Mouse (Mus musculus) forebrain, embryonic 14.5 days (tissue): Measurements from ENCODE around the gene Arl14. TPM values are rescaled to one million over a fixed set of nuclear protein-coding genes. Genes with fewer than 3 reads are reported as not detected.
A peak's percentile ranks its signal among the peaks of the same experiment; 100 is the strongest.
"Not testable (repeated sequence)": the region's sequence is repeated elsewhere in the genome, so short reads cannot be mapped to it uniquely, and the experiment has no call there.

Experiments
- ATAC-seq: fragments of 200-750 bp; cut with Nextera tagmentation; 2 replicates; pipeline ENCODE4 v1.8.0; 2017; ENCODE audit warnings: mild to moderate bottlenecking, moderate library complexity
- DNase-seq: peaks from one replicate; pipeline ENCODE4 v3.0.0-alpha.2; 2015; ENCODE audit warnings: low spot score
- H3K27ac ChIP-seq: fragments of 300-500 bp; sonication (generic); 2 replicates; pipeline ENCODE4 v1.5.1; 2014; ENCODE audit warnings: low read depth, mild to moderate bottlenecking, control low read depth, low read length, moderate library complexity
- H3K27me3 ChIP-seq: fragments of 300-500 bp; sonication (generic); replicated peaks from 2 replicates; pipeline ENCODE4 v1.6.1; 2014; ENCODE audit warnings: low read length, control low read depth, mixed read lengths; ENCODE audit not compliant: control insufficient read depth, insufficient read depth
- H3K36me3 ChIP-seq: fragments of 300-500 bp; sonication (generic); 2 replicates; pipeline ENCODE4 v1.6.1; 2014; ENCODE audit warnings: low read length, control low read depth; ENCODE audit not compliant: control insufficient read depth, insufficient read depth
- H3K4me1 ChIP-seq: fragments of 300-500 bp; sonication (generic); 2 replicates; pipeline ENCODE4 v1.6.1; 2014; ENCODE audit warnings: antibody characterized with exemption, low read length, control low read depth; ENCODE audit not compliant: control insufficient read depth, insufficient read depth
- H3K4me2 ChIP-seq: fragments of 300-500 bp; sonication (generic); 2 replicates; pipeline ENCODE4 v1.6.1; 2014; ENCODE audit warnings: mild to moderate bottlenecking, control low read depth, low read length
- H3K4me3 ChIP-seq: fragments of 300-500 bp; sonication (generic); 2 replicates; pipeline ENCODE4 v1.5.1; 2014; ENCODE audit warnings: low read depth, low read length, control low read depth
- H3K9ac ChIP-seq: fragments of 300-500 bp; sonication (generic); 2 replicates; pipeline ENCODE4 v1.6.1; 2014; ENCODE audit warnings: mild to moderate bottlenecking, low read length, control low read depth, moderate library complexity
- H3K9me3 ChIP-seq: fragments of 300-500 bp; sonication (generic); replicated peaks from 2 replicates; pipeline ENCODE4 v1.6.1; 2016; ENCODE audit warnings: low read length, control low read depth, mixed read lengths; ENCODE audit not compliant: control insufficient read depth
- WGBS: fragments of 180-500 bp; shearing (Covaris S2); extraction: QIAGEN DNeasy Blood & Tissue Kit; methylation state at CpG from one replicate; pipeline ENCODE4 v1.1.7; 2014; 5-methylcytosine and 5-hydroxymethylcytosine counted together
- polyA plus RNA-seq: library from polyadenylated mRNA; unstranded; fragments of >200 nt; fragmentation: Nextera tagmentation; extraction: Ambion mirVana; gene quantifications from 2 replicates; pipeline ENCODE4 v1.2.1, GENCODE M21; 2014

Gene Arl14
- polyA plus RNA-seq, 1 experiment from 2014 or later = not detected

DNA sequence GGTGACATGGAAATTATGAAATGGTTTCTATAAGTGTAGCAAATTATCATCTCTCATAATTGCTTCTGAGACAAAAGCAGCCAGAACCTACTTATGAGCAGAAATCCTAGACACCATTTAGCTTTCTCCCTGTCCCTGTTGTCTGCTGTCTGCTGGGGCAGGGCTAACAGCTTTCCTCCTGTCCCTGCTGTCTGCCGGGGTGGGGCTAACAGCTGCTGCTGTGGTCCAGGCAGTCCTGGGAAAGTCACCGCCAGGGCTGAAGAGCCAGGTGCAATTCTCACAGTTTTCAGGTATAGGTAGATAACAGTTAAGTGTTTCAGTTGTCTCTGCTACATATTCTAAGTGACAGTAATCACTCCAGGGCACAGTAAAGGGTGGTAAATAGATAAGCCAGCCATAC, 4.3 kb downstream of the Arl14 start:
- Histone ChIP-seq H3K4me2 (no peak overlapping the region), H3K9me3 (no peaks in the 10 kb centered on the region), H3K27me3 (no peaks in the 10 kb centered on the region), H3K4me3 (no peak overlapping the region), H3K27ac (no peak overlapping the region), H3K9ac (no peak overlapping the region), H3K36me3 (no peaks in the 10 kb centered on the region), H3K4me1 (no peaks in the 10 kb centered on the region)
- 66% methylated on average over 2 of the region's 2 CpGs for WGBS
- DNase-seq (no peak), ATAC-seq (no peak)

DNA sequence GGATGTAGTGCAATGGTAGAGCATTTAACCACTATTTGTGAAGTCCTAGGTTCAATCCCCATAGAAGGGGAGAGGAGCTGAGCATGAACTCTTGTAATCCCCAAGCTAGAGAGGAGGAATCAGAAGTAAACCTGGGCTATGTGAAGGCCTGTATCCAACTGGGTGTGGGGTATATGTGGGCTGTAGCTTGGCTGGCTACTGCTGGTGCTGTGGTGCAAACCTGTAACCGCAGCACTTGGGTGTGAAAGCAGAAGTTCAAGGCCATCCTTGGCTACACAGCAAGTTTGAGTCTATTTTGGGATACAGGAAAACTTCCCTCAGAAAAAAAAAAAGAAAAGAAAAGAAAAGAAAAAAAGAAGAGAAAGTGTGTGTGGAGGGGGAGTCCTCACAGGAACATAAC, 5.8 kb downstream of the Arl14 start:
- 81% methylated on average over 1 of the region's 1 CpGs for WGBS
- no peak overlapping the region for H3K27ac ChIP-seq

DNA sequence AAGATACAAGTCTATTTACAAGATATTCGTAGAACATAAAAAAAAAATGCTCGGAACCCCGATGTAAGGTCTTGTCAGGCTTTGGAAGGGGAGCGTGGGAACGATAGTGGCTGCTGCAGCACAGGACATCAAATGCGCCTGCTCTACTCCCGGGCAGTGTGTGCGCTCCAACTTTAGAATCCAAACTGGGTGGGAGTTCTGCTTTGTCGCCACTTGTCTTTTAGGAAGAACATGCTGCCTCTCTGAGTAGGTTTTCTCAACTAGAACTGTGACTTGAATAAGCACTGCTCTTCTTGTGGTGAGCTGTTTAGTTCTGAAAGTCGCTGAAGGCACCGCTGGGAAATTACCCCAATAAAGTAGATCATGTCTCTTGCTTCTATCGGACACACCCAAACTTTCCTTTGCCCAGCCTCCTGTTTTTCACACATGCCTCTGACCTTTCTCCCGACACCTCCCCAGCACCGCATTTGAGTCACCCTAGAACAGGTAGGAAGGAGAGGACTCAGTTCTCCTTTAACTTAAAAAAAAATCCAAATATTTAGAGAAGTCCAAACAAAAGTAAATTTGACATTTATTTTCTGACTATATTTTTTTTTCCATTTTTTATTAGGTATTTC, 9.4 kb downstream of the Arl14 start:
- 95% methylated on average over 14 of the region's 14 CpGs for WGBS
- Histone ChIP-seq H3K9me3 (no peaks in the 10 kb centered on the region), H3K4me2 (no peak overlapping the region), H3K4me1 (no peaks in the 10 kb centered on the region), H3K36me3 (no peaks in the 10 kb centered on the region), H3K27ac (no peak overlapping the region), H3K9ac (no peak overlapping the region), H3K4me3 (no peak overlapping the region), H3K27me3 (no peaks in the 10 kb centered on the region)
- no peak for DNase-seq
- no peak for ATAC-seq

More for the DNA sequence above, 5.8 kb downstream of the Arl14 start:
- Histone ChIP-seq H3K27me3 (no peaks in the 10 kb centered on the region), H3K4me3 (no peak overlapping the region), H3K9me3 (no peaks in the 10 kb centered on the region), H3K9ac (no peak overlapping the region), H3K4me2 (no peak overlapping the region), H3K4me1 (no peaks in the 10 kb centered on the region), H3K36me3 (no peaks in the 10 kb centered on the region)
- no peak for DNase-seq
- no peak for ATAC-seq

GRCm38 (mm10) chr3:69233552-69234189, 11.5 kb downstream of the Arl14 start:
- H3K4me1 ChIP-seq, H3K36me3 ChIP-seq, H3K9ac ChIP-seq, DNase-seq, H3K27ac ChIP-seq, H3K4me2 ChIP-seq, H3K9me3 ChIP-seq, H3K27me3 ChIP-seq, ATAC-seq, H3K4me3 ChIP-seq: not testable (repeated sequence)
- 91% methylated on average over 10 of the region's 10 CpGs for WGBS

DNA sequence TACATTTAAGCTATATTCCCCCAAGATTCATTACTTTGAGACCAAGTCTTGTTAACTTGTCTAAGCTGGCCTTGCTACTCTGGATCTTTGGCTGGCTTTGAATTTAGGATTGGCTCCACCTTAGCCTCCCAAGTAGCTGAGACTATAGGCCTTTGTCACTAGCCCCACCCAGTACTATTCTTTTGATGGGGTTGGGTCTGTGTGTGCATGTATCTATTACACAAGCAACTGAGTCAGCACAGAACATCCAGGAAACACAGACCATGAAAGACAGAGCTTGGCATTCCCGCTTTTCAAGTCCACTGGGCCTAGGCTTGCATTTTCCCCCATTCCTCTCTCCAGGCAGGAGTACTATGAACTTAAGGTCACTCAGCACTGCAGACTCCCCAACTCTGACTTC, 12.3 kb downstream of the Arl14 start:
- ATAC-seq = no peak
- H3K4me2 ChIP-seq = no peak overlapping the region
- H3K4me3 ChIP-seq = no peak overlapping the region
- no peak for DNase-seq
- H3K36me3 ChIP-seq = no peaks in the 10 kb centered on the region
- H3K27ac ChIP-seq = no peak overlapping the region
- no peaks in the 10 kb centered on the region for H3K4me1 ChIP-seq
- no peaks in the 10 kb centered on the region for H3K27me3 ChIP-seq
- no peaks in the 10 kb centered on the region for H3K9me3 ChIP-seq
- 96% methylated on average over 1 of the region's 1 CpGs for WGBS
- no peak overlapping the region for H3K9ac ChIP-seq

- H3K27me3 ChIP-seq = no peaks in the 10 kb centered on the region
- H3K9me3 ChIP-seq = no peaks in the 10 kb centered on the region
- H3K4me3 ChIP-seq = no peak overlapping the region
- DNase-seq (no peak), ATAC-seq (no peak)
- WGBS = 75% methylated on average over 3 of the region's 3 CpGs
- H3K36me3 ChIP-seq = no peaks in the 10 kb centered on the region
- no peak overlapping the region for H3K27ac ChIP-seq
- H3K4me1 ChIP-seq = no peaks in the 10 kb centered on the region
- no peak overlapping the region for H3K4me2 ChIP-seq
- no peak overlapping the region for H3K9ac ChIP-seq
These were observed 13.6 kb downstream of the Arl14 start for GRCm38 (mm10) chr3:69235806-69236205.

GRCm38 (mm10) chr3:69236491-69236890, 14.3 kb downstream of the Arl14 start:
- Histone ChIP-seq H3K27ac (no peak overlapping the region), H3K36me3 (no peaks in the 10 kb centered on the region), H3K27me3 (no peaks in the 10 kb centered on the region), H3K9ac (no peak overlapping the region), H3K9me3 (no peaks in the 10 kb centered on the region), H3K4me2 (no peak overlapping the region), H3K4me3 (no peak overlapping the region), H3K4me1 (no peaks in the 10 kb centered on the region)
- DNase-seq = no peak
- 88% methylated on average over 12 of the region's 12 CpGs for WGBS
- ATAC-seq = no peak

GRCm38 (mm10) chr3:69238141-69238851, 16.1 kb downstream of the Arl14 start:
- 49% methylated on average over 12 of the region's 12 CpGs for WGBS
- Histone ChIP-seq H3K4me2 (no peak overlapping the region), H3K9me3 (no peaks in the 10 kb centered on the region), H3K4me3 (no peak overlapping the region), H3K4me1 (no peaks in the 10 kb centered on the region), H3K27ac (no peak overlapping the region), H3K9ac (no peak overlapping the region), H3K27me3 (no peaks in the 10 kb centered on the region), H3K36me3 (no peaks in the 10 kb centered on the region)
- ATAC-seq = 0 out of 2 replicates have a peak, but pooled peaks have one; percentile 40
- peak; percentile 86 for DNase-seq

DNA sequence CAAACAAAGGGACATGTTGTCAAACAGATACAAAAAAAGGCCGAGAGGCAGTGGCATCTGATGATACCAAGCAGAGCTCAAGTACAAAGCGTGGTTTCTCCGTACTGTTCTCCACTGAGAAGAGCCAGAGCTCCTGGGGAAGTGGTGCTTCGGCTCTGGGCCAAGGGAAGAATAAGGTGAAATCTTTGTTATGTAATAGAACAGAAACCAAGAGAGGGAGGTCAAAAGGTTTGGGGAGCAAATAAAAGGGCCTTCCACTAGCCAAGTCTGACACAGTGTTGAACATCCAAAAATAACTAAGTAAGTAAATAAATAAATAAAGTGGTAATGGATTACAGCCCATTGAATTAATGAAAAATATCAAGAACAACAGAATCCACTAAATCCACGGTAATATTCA, 17.0 kb downstream of the Arl14 start:
- 79% methylated on average over 5 of the region's 5 CpGs for WGBS
- DNase-seq = no peak

More for the DNA sequence above, 17.0 kb downstream of the Arl14 start:
- H3K4me2 ChIP-seq = no peak overlapping the region
- H3K4me3 ChIP-seq = no peak overlapping the region
- no peak overlapping the region for H3K9ac ChIP-seq
- no peaks in the 10 kb centered on the region for H3K27me3 ChIP-seq
- ATAC-seq = no peak
- H3K4me1 ChIP-seq = no peaks in the 10 kb centered on the region
- H3K9me3 ChIP-seq = no peaks in the 10 kb centered on the region
- no peak overlapping the region for H3K27ac ChIP-seq
- no peaks in the 10 kb centered on the region for H3K36me3 ChIP-seq
